Mouse (Mus musculus) heart, postnatal 25 days (tissue): ENCODE data around the gene Zfp354b. TPM values are rescaled to one million over a fixed set of nuclear protein-coding genes. Genes with fewer than 3 reads are reported as not detected.

Experiments used
- DNase-seq: peaks from one replicate; pipeline ENCODE4 v3.0.0; 2022; ENCODE audit warnings: low spot score
- intact Hi-C: fragments of 180-260 bp; cut with DNase I; formaldehyde crosslinking; loops from one replicate; pipeline ENCODE4 v1.15.1; 2025
- total RNA-seq, 2 experiments: library from RNA; stranded (reverse); gene quantifications; 2 replicates each; pipeline ENCODE4 v1.2.3; 2021

The Zfp354b gene
- total RNA-seq, result 1 to 10 TPM; 1.4 to 2.2 TPM

- intact Hi-C loops, result loop anchor here (2.0 to 5.0 kb wide), 3 partner anchors 15 to 104 kb away; partner anchors contain the start of genes Zfp2, Zfp354c and Zfp454
- peak; percentile 59 for DNase-seq
Measured at GRCm38 (mm10) chr11:50931451-50931866, at the start of gene Zfp354b. Gene Zfp354b (minus strand): TSS chr11:50931633.

- no peak for DNase-seq
- intact Hi-C loops, result no loop called here
Measured at GRCm38 (mm10) chr11:50977216-50977615, 45.8 kb upstream of the Zfp354b start.

GRCm38 (mm10) chr11:50966230-50966629 is 34.8 kb upstream of the Zfp354b start, which contains the start of gene Olfr1378:
Gene Olfr1378 (plus strand): TSS chr11:50966530.
- intact Hi-C loops, result no loop called here
- no peak for DNase-seq

- intact Hi-C loops, result no loop called here
- DNase-seq, result no peak
Measured at GRCm38 (mm10) chr11:50964886-50965285, 33.5 kb upstream of the Zfp354b start.

- intact Hi-C loops, result no loop called here
- DNase-seq, result no peak
Measured at GRCm38 (mm10) chr11:50953665-50954064, 22.2 kb upstream of the Zfp354b start, which contains the start of gene Prop1. Gene Prop1 (minus strand): TSS chr11:50953765.

GRCm38 (mm10) chr11:50952290-50952689 is 20.9 kb upstream of the Zfp354b start:
- DNase-seq, result no peak
- intact Hi-C loops, result no loop called here

GRCm38 (mm10) chr11:50943506-50943905 is 12.1 kb upstream of the Zfp354b start, which contains the start of gene 4933414I15Rik:
Gene 4933414I15Rik (minus strand): TSS chr11:50943765.
- intact Hi-C loops, result loop anchor here (10.0 kb wide), 2 partner anchors 321 to 591 kb away; partner anchors contain the start of genes BC049762 and Clk4
- DNase-seq, result no peak

GRCm38 (mm10) chr11:50942386-50942785 is 11.0 kb upstream of the Zfp354b start:
- DNase-seq, result no peak
- intact Hi-C loops, result loop anchor here (10.0 kb wide), 2 partner anchors 322 to 592 kb away; partner anchors contain the start of genes BC049762 and Clk4

GRCm38 (mm10) chr11:50939621-50940366 is 8.4 kb upstream of the Zfp354b start:
- DNase-seq, result no peak

GRCm38 (mm10) chr11:50938435-50938834 is 7.0 kb upstream of the Zfp354b start:
- no peak for DNase-seq
- intact Hi-C loops, result no loop called here

More at GRCm38 (mm10) chr11:50939621-50940366, 8.4 kb upstream of the Zfp354b start:
- intact Hi-C loops, result loop anchor here (1.0 to 10.0 kb wide), 3 partner anchors 94 to 595 kb away; partner anchors contain the start of genes BC049762 and Clk4

- intact Hi-C loops, result loop anchor here (2.0 to 5.0 kb wide), 3 partner anchors 45 to 125 kb away; partner anchors contain the start of genes Zfp354c and Zfp454
- no peak for DNase-seq
Measured at GRCm38 (mm10) chr11:50932040-50932439, 607 bp upstream of the Zfp354b start.

GRCm38 (mm10) chr11:50931021-50931420 is 412 bp downstream of the Zfp354b start:
- no peak for DNase-seq
- intact Hi-C loops, result loop anchor here (2.0 to 5.0 kb wide), 3 partner anchors 14 to 104 kb away; partner anchors contain the start of genes Zfp2, Zfp354c and Zfp454

GRCm38 (mm10) chr11:50930469-50931014 is 891 bp downstream of the Zfp354b start:
- intact Hi-C loops, result loop anchor here (2.0 to 5.0 kb wide), 3 partner anchors 14 to 103 kb away; partner anchors contain the start of genes Zfp2, Zfp354c and Zfp454
- no peak for DNase-seq

- intact Hi-C loops, result loop anchor here (2.0 to 5.0 kb wide), 3 partner anchors 15 to 73 kb away; partner anchors contain the start of genes Zfp354b and Zfp879
- DNase-seq, result peak; percentile 82
Measured at GRCm38 (mm10) chr11:50915671-50916320, 15.6 kb downstream of the Zfp354b start, which contains the start of gene Zfp2. Gene Zfp2 (minus strand): TSS chr11:50916165.

- no peak for DNase-seq
- intact Hi-C loops, result loop anchor here (2.0 kb wide), 1 partner anchor 26 kb away; no protein-coding TSS in a partner anchor
Measured at GRCm38 (mm10) chr11:50914461-50914860, 17.0 kb downstream of the Zfp354b start.

GRCm38 (mm10) chr11:50913301-50913700 is 18.1 kb downstream of the Zfp354b start:
- no peak for DNase-seq
- intact Hi-C loops, result no loop called here

- intact Hi-C loops, result no loop called here
- no peak for DNase-seq
Measured at GRCm38 (mm10) chr11:50908136-50908535, 23.3 kb downstream of the Zfp354b start.

- intact Hi-C loops, result no loop called here
- no peak for DNase-seq
Measured at GRCm38 (mm10) chr11:50897359-50897758, 34.1 kb downstream of the Zfp354b start.

- intact Hi-C loops, result no loop called here
- DNase-seq, result no peak
Measured at GRCm38 (mm10) chr11:50892441-50892840, 39.0 kb downstream of the Zfp354b start.
